Mouse (Mus musculus) kidney, embryonic 16.5 days (tissue): ENCODE results near the gene Coq5. TPM values are rescaled to one million over a fixed set of nuclear protein-coding genes. Genes with fewer than 3 reads are reported as not detected.

ENCODE experiments used
- ATAC-seq: fragments of 200-750 bp; cut with Nextera tagmentation; 2 replicates; pipeline ENCODE4 v1.8.0; 2017; ENCODE audit warnings: moderate TSS enrichment; ENCODE audit not compliant: low FRiP score, low TSS enrichment
- H3K27ac ChIP-seq: fragments of 300-500 bp; sonication (generic); 2 replicates; pipeline ENCODE4 v1.5.1; 2014; ENCODE audit warnings: low read length
- H3K27me3 ChIP-seq: fragments of 300-500 bp; sonication (generic); 2 replicates; pipeline ENCODE4 v1.6.1; 2014; ENCODE audit warnings: low read length, control low read depth, mixed read lengths; ENCODE audit not compliant: insufficient read depth
- H3K36me3 ChIP-seq: fragments of 300-500 bp; sonication (generic); 2 replicates; pipeline ENCODE4 v1.6.1; 2014; ENCODE audit warnings: low read length, control low read depth, mixed read lengths; ENCODE audit not compliant: insufficient read depth
- H3K4me1 ChIP-seq: fragments of 300-500 bp; sonication (generic); 2 replicates; pipeline ENCODE4 v1.6.1; 2014; ENCODE audit warnings: low read length, control low read depth, mixed read lengths; ENCODE audit not compliant: insufficient read depth
- H3K4me2 ChIP-seq: fragments of 300-500 bp; sonication (generic); replicated peaks from 2 replicates; pipeline ENCODE4 v1.6.1; 2014; ENCODE audit warnings: low read depth, low read length
- H3K4me3 ChIP-seq: fragments of 300-500 bp; sonication (generic); 2 replicates; pipeline ENCODE4 v1.5.1; 2014; ENCODE audit warnings: mild to moderate bottlenecking, low read length
- H3K9ac ChIP-seq: fragments of 300-500 bp; sonication (generic); replicated peaks from 2 replicates; pipeline ENCODE4 v1.6.1; 2014; ENCODE audit warnings: low read length
- H3K9me3 ChIP-seq: fragments of 300-500 bp; sonication (generic); 2 replicates; pipeline ENCODE4 v1.6.1; 2016; ENCODE audit warnings: low read length, control low read depth
- WGBS: fragments of 180-500 bp; shearing (Covaris S2); extraction: QIAGEN DNeasy Blood & Tissue Kit; methylation state at CpG from one replicate; pipeline ENCODE4 v1.1.7; 2014; 5-methylcytosine and 5-hydroxymethylcytosine counted together
- polyA plus RNA-seq: library from polyadenylated mRNA; unstranded; fragments of >200 nt; fragmentation: Nextera tagmentation; extraction: Ambion mirVana; gene quantifications from 2 replicates; pipeline ENCODE4 v1.2.1, GENCODE M21; 2015

The Coq5 gene
- polyA plus RNA-seq, 1 experiment from 2014 or later: 55.8 TPM

DNA sequence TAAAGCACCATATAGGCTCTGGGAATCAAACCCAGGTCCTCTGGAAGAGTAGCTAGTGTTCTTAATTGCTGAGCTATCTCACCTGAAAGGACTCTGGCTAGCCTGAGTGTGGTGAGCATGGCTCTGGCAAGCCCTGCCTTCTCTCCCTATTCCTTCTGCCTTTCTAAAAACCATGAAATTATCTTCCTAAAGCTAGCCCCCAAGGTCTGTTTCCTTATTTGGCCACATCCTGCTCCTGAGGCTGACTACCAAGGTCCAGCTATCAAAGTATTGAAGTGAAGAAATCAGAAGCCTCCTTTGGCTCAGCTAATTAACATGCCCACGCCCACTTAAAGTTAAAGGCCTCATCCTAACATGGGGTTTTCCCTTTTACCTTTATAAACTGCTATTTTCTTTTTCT lies 4.7 kb upstream of the Coq5 start:
- Histone ChIP-seq H3K9ac (no peak overlapping the region), H3K4me1 (peaks cover 24% of the 10 kb centered on the region), H3K27ac (no peak overlapping the region), H3K4me2 (no peak overlapping the region), H3K36me3 (no peaks in the 10 kb centered on the region; the same call in 1 of the 2 replicates), H3K9me3 (no peaks in the 10 kb centered on the region), H3K4me3 (no peak overlapping the region), H3K27me3 (no peaks in the 10 kb centered on the region)
- 82% methylated on average over 1 of the region's 1 CpGs for WGBS
- no peak for ATAC-seq

GRCm38 (mm10) chr5:115275998-115276397 lies 3.5 kb upstream of the Coq5 start:
- no peak overlapping the region for H3K4me2 ChIP-seq
- no peak for ATAC-seq
- no peak overlapping the region for H3K9ac ChIP-seq
- H3K4me3 ChIP-seq: no peak overlapping the region
- 39% methylated on average over 14 of the region's 14 CpGs for WGBS
- H3K4me1 ChIP-seq: peaks cover 20% of the 10 kb centered on the region
- H3K9me3 ChIP-seq: no peaks in the 10 kb centered on the region
- H3K27me3 ChIP-seq: no peaks in the 10 kb centered on the region
- H3K27ac ChIP-seq: no peak overlapping the region
- no peaks in the 10 kb centered on the region for H3K36me3 ChIP-seq

GRCm38 (mm10) chr5:115278053-115278452 lies 1.4 kb upstream of the Coq5 start:
- peaks cover 15% of the 10 kb centered on the region for H3K4me1 ChIP-seq
- WGBS: 82% methylated on average over 1 of the region's 1 CpGs
- no peak overlapping the region for H3K4me3 ChIP-seq
- ATAC-seq: no peak
- H3K9ac ChIP-seq: no peak overlapping the region
- no peaks in the 10 kb centered on the region for H3K27me3 ChIP-seq
- H3K27ac ChIP-seq: no peak overlapping the region
- no peaks in the 10 kb centered on the region for H3K9me3 ChIP-seq
- no peak overlapping the region for H3K4me2 ChIP-seq
- H3K36me3 ChIP-seq: no peaks in the 10 kb centered on the region

GRCm38 (mm10) chr5:115278785-115279184 lies 681 bp upstream of the Coq5 start:
- Histone ChIP-seq H3K4me3 (no peak overlapping the region), H3K4me2 (no peak overlapping the region), H3K27me3 (no peaks in the 10 kb centered on the region), H3K27ac (no peak overlapping the region), H3K36me3 (peaks cover 2% of the 10 kb centered on the region; the same call in 1 of the 2 replicates), H3K9ac (no peak overlapping the region), H3K9me3 (no peaks in the 10 kb centered on the region), H3K4me1 (peaks cover 9% of the 10 kb centered on the region)
- 58% methylated on average over 2 of the region's 2 CpGs for WGBS
- ATAC-seq: no peak

DNA sequence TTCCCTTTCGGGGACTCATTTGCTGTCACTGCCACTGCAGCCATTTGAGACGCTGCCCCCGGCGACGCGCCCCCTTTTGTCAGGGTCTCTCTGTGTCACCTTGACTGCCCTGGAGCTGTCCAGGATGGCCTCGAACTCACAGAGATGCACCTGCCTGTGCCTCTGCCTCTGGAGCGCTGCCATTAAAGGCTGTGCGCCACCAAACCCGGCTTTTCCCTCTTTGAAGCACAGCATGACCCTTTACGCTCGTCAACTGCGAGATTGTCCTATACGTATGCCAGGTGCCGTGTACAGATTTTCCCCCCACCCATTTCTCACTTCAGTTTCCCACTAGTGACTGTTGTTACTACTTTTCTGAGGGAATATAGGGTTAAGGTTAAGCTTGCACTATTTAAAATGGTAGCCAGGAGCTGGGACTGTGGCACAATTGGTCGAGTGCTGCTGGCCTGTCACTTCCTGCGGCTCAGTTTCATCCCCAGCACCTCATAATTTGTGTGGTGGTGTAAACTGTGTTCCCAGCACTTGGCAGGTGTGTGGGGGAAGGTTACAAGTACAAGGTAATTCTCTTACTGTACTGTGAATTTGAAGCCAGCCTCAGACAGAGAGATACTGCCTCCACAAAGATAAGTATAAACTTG lies 703 bp downstream of the Coq5 start:
- Histone ChIP-seq H3K4me2 (peak overlapping the region; percentile 70), H3K4me3 (peak overlapping the region; percentile 90), H3K4me1 (peaks cover 9% of the 10 kb centered on the region), H3K9ac (peak overlapping the region; percentile 90), H3K36me3 (peaks cover 15% of the 10 kb centered on the region; the same call in 1 of the 2 replicates), H3K9me3 (no peaks in the 10 kb centered on the region), H3K27ac (0 out of 2 replicates have a peak overlapping the region, but pooled peaks have one; percentile 28), H3K27me3 (no peaks in the 10 kb centered on the region)
- 5% methylated on average over 17 of the region's 17 CpGs for WGBS
- no peak; the same call in 1 of the 2 replicates for ATAC-seq

GRCm38 (mm10) chr5:115284735-115285134 lies 5.3 kb downstream of the Coq5 start:
- H3K36me3 ChIP-seq: peaks cover 21% of the 10 kb centered on the region
- no peaks in the 10 kb centered on the region for H3K27me3 ChIP-seq
- WGBS: 88% methylated on average over 3 of the region's 3 CpGs
- no peaks in the 10 kb centered on the region for H3K9me3 ChIP-seq
- no peak overlapping the region for H3K4me3 ChIP-seq
- no peak for ATAC-seq
- H3K27ac ChIP-seq: no peak overlapping the region
- H3K4me2 ChIP-seq: no peak overlapping the region
- H3K4me1 ChIP-seq: peaks cover 9% of the 10 kb centered on the region
- no peak overlapping the region for H3K9ac ChIP-seq

DNA sequence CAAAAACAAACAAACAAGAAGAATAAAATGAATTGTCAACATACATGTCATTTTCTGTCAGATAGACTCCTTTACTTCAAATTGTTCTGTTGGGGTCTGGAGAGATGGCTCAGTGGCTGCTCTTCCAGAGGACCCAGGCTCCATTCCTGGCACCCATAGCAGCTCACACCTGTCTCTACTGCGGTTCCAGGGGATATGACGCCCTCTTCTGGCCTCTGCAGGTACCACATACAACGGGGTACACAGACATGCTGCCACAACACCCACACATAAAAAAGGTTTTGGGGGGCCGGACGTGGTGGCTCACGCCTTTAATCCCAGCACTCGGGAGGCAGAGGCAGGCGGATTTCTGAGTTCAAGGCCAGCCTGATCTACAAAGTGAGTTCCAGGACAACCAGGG lies 14.7 kb downstream of the Coq5 start:
- no peak for ATAC-seq
- H3K9me3 ChIP-seq: no peaks in the 10 kb centered on the region
- no peak overlapping the region for H3K9ac ChIP-seq
- no peak overlapping the region for H3K4me2 ChIP-seq
- 89% methylated on average over 8 of the region's 8 CpGs for WGBS
- no peak overlapping the region for H3K4me3 ChIP-seq
- H3K4me1 ChIP-seq: peaks cover 15% of the 10 kb centered on the region
- no peaks in the 10 kb centered on the region for H3K27me3 ChIP-seq
- peaks cover 46% of the 10 kb centered on the region for H3K36me3 ChIP-seq
- H3K27ac ChIP-seq: no peak overlapping the region

DNA sequence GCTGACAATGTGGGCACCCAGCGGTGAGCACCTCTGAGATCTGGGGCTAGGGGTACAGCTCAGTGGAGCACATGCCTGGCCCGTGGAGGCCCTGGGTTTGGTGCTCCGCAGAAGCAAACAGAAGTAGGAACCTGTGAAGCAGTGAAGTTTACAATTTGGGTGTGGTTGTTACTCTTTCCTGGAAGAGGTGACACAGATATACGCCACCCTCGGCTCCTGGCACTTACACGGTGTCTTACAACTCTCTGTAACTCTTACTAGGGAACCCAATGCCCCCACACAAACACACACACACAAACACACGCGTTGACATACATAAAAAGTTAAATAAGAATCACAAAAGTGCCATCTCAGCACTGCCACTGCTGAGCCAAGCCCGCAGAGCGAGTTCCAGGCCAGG lies 16.9 kb downstream of the Coq5 start:
- 82% methylated on average over 10 of the region's 10 CpGs for WGBS

DNA sequence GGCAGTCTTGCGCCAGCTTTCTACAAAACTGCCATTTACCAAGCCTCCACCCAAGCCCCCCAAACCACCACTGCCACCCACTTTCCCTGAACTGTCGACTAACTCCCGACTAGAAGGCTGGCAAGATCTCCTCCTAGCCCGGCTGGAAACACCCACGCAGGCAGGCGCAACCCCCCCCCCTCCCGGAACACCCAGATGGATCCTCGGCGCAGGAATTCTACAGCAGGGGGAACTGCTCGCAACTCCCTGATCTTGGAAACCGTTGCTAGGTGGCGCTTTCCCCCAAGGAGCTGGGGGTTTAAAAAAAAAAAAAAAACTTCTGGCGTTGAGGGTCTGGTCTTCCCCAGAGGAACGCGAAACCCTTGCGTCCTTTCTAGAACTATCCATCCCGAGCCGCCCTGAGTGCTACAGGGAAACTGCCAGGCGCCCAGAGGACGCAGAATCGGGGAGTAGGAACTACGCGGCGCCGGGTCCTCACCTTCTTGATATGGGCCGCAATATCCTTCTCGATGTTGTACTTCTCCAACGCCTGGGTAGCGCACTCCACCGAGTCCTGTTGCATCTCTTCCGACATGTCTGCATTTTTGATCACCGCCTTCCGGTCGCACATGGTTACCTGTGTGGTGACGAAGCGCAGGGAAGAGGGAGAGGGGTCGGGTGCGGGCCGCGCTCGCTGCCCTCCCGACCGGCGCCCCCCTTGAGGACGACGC lies 20.7 kb downstream of the Coq5 start:
- H3K4me3 ChIP-seq: peak overlapping the region; percentile 94
- H3K4me2 ChIP-seq: peak overlapping the region; percentile 63
- under 1% methylated on average over 46 of the region's 46 CpGs for WGBS
- peak overlapping the region; percentile 92 for H3K9ac ChIP-seq
- H3K4me1 ChIP-seq: peaks cover 24% of the 10 kb centered on the region
- peak; percentile 7; the same call in 1 of the 2 replicates for ATAC-seq
- no peaks in the 10 kb centered on the region for H3K27me3 ChIP-seq
- peak overlapping the region; percentile 96 for H3K27ac ChIP-seq
- H3K36me3 ChIP-seq: peaks cover 33% of the 10 kb centered on the region
- H3K9me3 ChIP-seq: no peaks in the 10 kb centered on the region

More for the DNA sequence above, 16.9 kb downstream of the Coq5 start:
- H3K9me3 ChIP-seq: no peaks in the 10 kb centered on the region
- H3K4me3 ChIP-seq: no peak overlapping the region
- no peak overlapping the region for H3K4me2 ChIP-seq
- peaks cover 37% of the 10 kb centered on the region for H3K36me3 ChIP-seq
- H3K27me3 ChIP-seq: no peaks in the 10 kb centered on the region
- H3K4me1 ChIP-seq: peaks cover 18% of the 10 kb centered on the region
- H3K9ac ChIP-seq: no peak overlapping the region
- ATAC-seq: no peak
- H3K27ac ChIP-seq: peak overlapping the region; percentile 47; the same call in 1 of the 2 replicates
